Mouse (Mus musculus) retina, adult 2 months (tissue): ENCODE data around the gene Mettl17.

Experiments
- DNase-seq: peaks from one replicate; pipeline ENCODE4 v3.0.0-alpha.2; 2012; ENCODE audit warnings: low read depth, low spot score

Gene Mettl17

DNA sequence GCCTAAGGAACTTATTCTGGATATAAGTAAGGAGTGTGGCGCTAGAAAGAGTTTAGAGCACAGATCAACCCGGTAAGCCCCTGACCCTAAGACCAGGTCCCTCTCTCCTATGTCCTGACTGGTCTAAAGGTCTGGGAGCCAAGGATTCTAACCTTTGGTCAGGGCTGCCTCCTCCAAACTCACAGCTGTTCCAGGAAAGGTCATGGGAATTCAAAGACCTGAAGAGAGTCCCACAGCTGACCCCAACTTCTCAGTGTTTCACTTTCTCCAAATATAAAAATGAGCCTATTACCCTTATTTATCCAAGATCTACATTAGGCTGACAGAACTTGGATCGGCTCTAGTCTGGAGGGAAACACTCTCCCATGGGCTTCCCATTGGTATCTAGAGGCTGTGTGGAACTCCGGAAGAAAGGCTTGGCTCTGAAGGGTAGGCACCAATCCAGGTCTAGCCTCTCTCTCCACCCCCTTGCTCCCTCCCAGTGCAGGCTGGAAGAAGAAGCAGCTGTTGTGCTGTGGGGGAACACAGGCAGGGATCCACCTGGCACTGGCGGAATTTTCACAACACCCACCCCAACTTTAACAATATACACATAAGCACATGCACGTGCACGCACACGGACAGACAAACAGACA, 44.8 kb downstream of the Mettl17 start:
- no peak for DNase-seq

DNA sequence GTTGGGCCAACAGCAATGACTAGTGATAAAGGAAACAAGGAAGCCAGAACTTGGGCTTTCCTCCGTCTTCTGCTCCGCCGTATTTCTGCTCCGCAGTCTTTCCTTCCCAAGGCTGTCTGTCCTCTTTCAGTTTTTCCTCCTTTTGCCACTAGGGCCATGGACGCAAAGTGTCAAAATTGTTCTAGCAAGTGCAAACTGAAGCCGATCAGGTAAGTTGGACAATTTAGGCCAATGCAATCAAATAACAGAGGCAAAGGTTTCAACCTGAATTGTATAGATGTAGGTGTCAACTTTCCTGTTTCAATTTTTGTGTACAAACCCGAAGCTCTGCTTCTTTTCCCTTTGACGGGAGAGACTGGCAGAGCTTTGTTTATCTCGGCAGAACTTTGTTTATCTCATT, 45.3 kb downstream of the Mettl17 start:
- no peak for DNase-seq

DNA sequence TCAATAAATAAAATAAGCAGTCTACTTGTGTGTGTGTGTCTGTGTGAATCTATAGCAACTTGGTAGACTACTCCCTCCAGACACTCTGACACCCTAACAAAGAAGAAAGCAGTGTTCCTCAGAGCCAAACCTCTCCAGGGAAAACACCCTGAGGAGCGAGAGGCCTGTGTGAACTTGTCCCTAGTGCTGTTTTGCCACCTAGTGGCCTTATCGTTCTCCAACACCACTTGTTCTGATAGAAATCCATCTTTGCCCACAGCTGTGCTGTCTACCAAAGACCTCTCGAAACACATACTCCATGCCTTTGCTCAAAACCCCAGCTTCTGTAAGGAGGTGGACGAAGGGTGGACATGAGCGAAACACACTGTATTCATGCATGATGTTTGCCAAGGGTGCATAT, 46.2 kb downstream of the Mettl17 start:
- DNase-seq = no peak

DNA sequence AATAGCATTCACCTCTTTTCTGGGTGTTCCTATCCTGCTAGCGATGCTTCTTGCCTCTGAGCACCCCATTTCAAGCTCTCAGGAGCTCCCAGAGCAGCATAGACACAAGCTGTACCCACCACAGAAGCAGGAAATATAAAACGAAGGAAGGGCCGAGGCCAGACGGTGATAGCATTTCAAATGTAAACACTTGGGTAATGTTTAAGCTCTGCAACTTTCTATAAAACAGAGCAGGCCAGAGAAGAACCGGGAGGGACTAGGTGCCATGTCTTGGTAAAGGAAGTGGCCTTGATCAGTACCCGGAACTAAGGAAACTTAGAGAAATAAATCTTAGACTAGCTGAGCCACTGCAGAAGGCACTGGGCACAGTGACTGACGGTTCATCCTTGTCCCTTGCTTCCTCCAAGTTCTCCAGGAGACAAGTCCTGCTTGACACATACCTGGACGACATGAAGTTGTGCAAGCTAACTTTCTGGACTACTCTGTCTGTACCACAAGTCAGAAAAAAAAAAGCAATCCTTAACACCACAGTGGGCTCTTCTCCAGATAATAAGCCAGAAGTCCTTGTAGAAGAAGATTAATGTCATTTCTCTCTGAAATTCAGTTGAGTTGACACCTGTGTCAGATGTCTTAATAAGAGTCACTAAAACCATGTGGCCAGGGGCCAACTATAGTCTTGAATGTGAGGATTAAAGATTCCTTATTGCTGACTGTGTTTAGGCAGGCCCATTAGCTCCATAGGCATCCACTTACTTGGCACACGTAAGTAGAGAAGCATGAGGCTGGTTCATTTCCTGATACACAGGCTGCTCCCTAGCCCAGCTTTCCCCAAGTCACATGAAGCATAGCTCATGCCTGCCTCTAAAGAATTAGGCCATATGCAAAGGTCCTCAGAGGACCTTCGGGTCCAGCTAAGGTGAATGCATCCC, 47.7 kb downstream of the Mettl17 start:
- no peak for DNase-seq

- no peak for DNase-seq
Measured at GRCm38 (mm10) chr14:51939005-51939404, 54.4 kb downstream of the Mettl17 start.

- no peak for DNase-seq
Measured at GRCm38 (mm10) chr14:51940944-51941560, 56.4 kb downstream of the Mettl17 start.

- DNase-seq = no peak
Measured at GRCm38 (mm10) chr14:51941577-51941976, 56.9 kb downstream of the Mettl17 start.

- DNase-seq = no peak
Measured at GRCm38 (mm10) chr14:51942236-51942635, 57.6 kb downstream of the Mettl17 start.
